Mouse (Mus musculus) left cerebral cortex, postnatal 4 days (tissue): ENCODE data around the gene Myo5a. TPM values are rescaled to one million over a fixed set of nuclear protein-coding genes. Genes with fewer than 3 reads are reported as not detected.
A peak's percentile ranks its signal among the peaks of the same experiment; 100 is the strongest.

ENCODE experiments used
- DNase-seq: peaks from one replicate; pipeline ENCODE4 v3.0.0-alpha.2; 2022
- intact Hi-C: fragments of 180-260 bp; cut with DNase I; formaldehyde crosslinking; loops from one replicate; pipeline ENCODE4 v1.15.1; 2025
- total RNA-seq, 2 experiments: library from RNA; stranded (reverse); gene quantifications; 2 replicates each; pipeline ENCODE4 v1.2.3; 2021

The Myo5a gene
- total RNA-seq, 2 experiments from 2014 or later, result 239 to 251 TPM

GRCm38 (mm10) chr9:75064678-75065331, 6.0 kb upstream of the Myo5a start:
- DNase-seq, result no peak
- intact Hi-C loops, result no loop called here

- intact Hi-C loops, result loop anchor here (5.0 to 10.0 kb wide), 2 partner anchors 36 to 74 kb away; no protein-coding TSS in a partner anchor
- DNase-seq, result peak; percentile 79
Observed at GRCm38 (mm10) chr9:75071029-75071705, 352 bp downstream of the Myo5a start.

- intact Hi-C loops, result loop anchor here (5.0 to 10.0 kb wide), 2 partner anchors 36 to 73 kb away; no protein-coding TSS in a partner anchor
- no peak for DNase-seq
Observed at GRCm38 (mm10) chr9:75071706-75072192, 934 bp downstream of the Myo5a start.

- intact Hi-C loops, result loop anchor here (5.0 to 10.0 kb wide), 2 partner anchors 35 to 72 kb away; no protein-coding TSS in a partner anchor
- no peak for DNase-seq
Observed at GRCm38 (mm10) chr9:75072361-75072760, 1.5 kb downstream of the Myo5a start.

GRCm38 (mm10) chr9:75077191-75077590, 6.4 kb downstream of the Myo5a start:
- intact Hi-C loops, result loop anchor here (10.0 kb wide), 1 partner anchor 68 kb away; no protein-coding TSS in a partner anchor
- no peak for DNase-seq

GRCm38 (mm10) chr9:75085242-75085824, 14.5 kb downstream of the Myo5a start:
- no peak for DNase-seq
- intact Hi-C loops, result no loop called here

GRCm38 (mm10) chr9:75087823-75088222, 17.0 kb downstream of the Myo5a start:
- DNase-seq, result no peak

GRCm38 (mm10) chr9:75089285-75089684, 18.5 kb downstream of the Myo5a start:
- no peak for DNase-seq
- intact Hi-C loops, result no loop called here

More at GRCm38 (mm10) chr9:75087823-75088222, 17.0 kb downstream of the Myo5a start:
- intact Hi-C loops, result no loop called here

- DNase-seq, result no peak
- intact Hi-C loops, result no loop called here
Observed at GRCm38 (mm10) chr9:75092134-75092533, 21.3 kb downstream of the Myo5a start.

GRCm38 (mm10) chr9:75094762-75095161, 23.9 kb downstream of the Myo5a start:
- intact Hi-C loops, result no loop called here

GRCm38 (mm10) chr9:75098937-75099336, 28.1 kb downstream of the Myo5a start:
- intact Hi-C loops, result no loop called here
- DNase-seq, result no peak

More at GRCm38 (mm10) chr9:75094762-75095161, 23.9 kb downstream of the Myo5a start:
- no peak for DNase-seq

- intact Hi-C loops, result no loop called here
- DNase-seq, result no peak
Observed at GRCm38 (mm10) chr9:75100157-75100781, 29.5 kb downstream of the Myo5a start.

GRCm38 (mm10) chr9:75102131-75102530, 31.3 kb downstream of the Myo5a start:
- DNase-seq, result no peak
- intact Hi-C loops, result no loop called here

GRCm38 (mm10) chr9:75116571-75117177, 45.9 kb downstream of the Myo5a start:
- intact Hi-C loops, result loop anchor here (5.0 kb wide), 1 partner anchor 34 kb away; no protein-coding TSS in a partner anchor

GRCm38 (mm10) chr9:75121126-75121525, 50.3 kb downstream of the Myo5a start:
- intact Hi-C loops, result no loop called here
- no peak for DNase-seq

More at GRCm38 (mm10) chr9:75116571-75117177, 45.9 kb downstream of the Myo5a start:
- DNase-seq, result no peak

- intact Hi-C loops, result no loop called here
- no peak for DNase-seq
Observed at GRCm38 (mm10) chr9:75124201-75124721, 53.4 kb downstream of the Myo5a start.

GRCm38 (mm10) chr9:75130553-75130952, 59.7 kb downstream of the Myo5a start:
- intact Hi-C loops, result no loop called here
- no peak for DNase-seq

- intact Hi-C loops, result loop anchor here (10.0 kb wide), 1 partner anchor 72 kb away; the partner anchor contains the start of gene Myo5a
- peak; percentile 3 for DNase-seq
Observed at GRCm38 (mm10) chr9:75146911-75147310, 76.1 kb downstream of the Myo5a start.

GRCm38 (mm10) chr9:75160525-75160924, 89.7 kb downstream of the Myo5a start:
- DNase-seq, result no peak
- intact Hi-C loops, result no loop called here

- intact Hi-C loops, result no loop called here
- DNase-seq, result no peak
Observed at GRCm38 (mm10) chr9:75163650-75164049, 92.8 kb downstream of the Myo5a start.
